Mouse (Mus musculus): ENCODE results near the gene Gm48551. TPM values are rescaled to one million over a fixed set of nuclear protein-coding genes. Genes with fewer than 3 reads are reported as not detected.
A peak's percentile ranks its signal among the peaks of the same experiment; 100 is the strongest.

The Gm48551 gene
- total RNA-seq (2021) (1 to 10 TPM; 1.8 to 2.5 TPM), polyA plus RNA-seq (2012; rRNA removed) (2.9 and 6.7 TPM in 2 replicates)
- long read RNA-seq, partial matches to known transcripts: 0 of 3 reads
- long read RNA-seq, other reads (novel, unspliced or antisense): 3 of 3 reads

DNA sequence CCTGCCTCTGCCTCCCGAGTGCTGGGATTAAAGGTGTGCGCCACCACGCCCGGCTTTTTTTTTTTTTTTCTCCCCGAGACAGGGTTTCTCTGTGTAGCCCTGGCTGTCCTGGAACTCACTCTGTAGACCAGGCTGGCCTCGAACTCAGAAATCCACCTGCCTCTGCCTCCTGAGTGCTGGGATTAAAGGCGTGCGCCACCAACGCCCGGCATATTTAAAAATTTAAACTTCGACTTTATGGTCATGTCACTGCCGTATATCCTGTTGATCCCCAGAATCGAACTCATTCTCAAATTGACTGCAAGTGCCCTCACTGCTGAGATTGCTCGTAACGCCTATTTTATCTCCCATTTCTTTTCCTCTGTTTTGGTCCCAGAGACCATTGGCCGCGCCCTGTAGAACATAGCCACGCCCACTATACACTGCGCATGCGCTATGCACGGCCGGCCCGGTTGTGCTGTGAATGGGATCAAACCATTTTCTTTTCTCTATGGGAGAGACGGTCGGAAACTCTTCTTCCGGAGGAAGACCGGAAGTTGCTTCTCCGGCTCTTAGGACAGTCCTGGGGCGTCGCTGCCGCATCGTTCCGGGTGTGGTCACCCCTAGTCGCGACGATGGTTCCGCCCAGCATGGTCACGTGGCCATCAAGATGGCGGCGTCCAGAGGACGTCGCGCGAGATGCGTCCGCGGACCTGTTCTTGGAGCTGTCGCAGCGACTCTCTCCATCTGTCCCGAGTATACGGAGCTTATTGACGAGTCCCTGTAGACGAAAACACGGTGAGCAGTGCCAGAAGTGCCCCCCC is at the start of gene Gm48551, which contains the start of gene Dohh:
Gene Gm48551, plus strand, starts transcription at position 665 of the 803 bp plus-strand sequence.
Gene Dohh, plus strand, starts transcription at position 627 of the 803 bp plus-strand sequence.
- peak; percentile 97 for DNase-seq

DNA sequence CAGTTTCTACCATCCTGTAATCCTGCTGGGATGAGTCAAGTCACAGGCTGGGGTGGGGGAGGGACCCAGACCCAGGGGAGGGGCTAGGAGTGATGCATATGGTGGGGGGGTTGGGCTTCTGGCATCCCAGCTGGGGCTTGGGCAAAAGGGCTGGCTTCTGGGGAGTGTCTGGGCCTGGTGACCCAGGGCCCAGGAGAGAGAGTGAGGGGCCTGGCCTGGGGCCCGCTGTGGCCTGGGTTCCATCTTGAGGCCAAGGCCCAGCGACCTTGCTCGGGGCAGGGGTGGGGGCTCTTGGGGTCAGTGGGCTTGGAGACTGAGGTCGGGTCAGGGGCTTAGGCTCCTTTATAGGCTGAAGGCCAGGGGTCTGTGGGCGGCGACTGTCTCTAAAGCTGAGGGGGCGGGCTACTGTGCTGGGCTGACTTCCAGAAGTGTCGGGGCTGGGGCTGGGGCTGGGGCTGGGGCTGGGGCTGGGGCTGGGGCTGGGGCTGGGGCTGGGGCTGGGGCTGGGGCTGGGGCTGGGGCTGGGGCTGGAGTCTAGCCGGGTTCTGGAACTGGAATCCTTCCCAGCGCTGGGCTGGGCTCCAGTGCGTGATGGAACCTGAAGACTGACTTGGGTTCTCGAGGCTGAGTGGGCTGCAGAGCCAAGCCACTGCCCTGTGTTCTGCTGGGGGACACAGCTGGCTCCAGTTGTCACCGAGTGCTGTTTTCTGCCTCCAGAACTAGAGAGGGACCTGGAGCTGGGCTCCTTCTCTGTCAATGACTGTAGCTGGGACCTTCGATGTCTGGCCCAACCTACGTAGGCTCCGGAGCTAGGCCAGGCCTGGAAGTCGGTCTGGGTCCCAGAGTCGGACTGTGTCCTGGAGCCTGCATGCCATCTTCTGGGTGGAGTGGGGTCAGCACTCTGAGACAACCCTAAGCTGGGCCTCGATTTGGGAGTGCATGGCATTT is 48.6 kb upstream of the Gm48551 start:
- DNase-seq: no peak

DNA sequence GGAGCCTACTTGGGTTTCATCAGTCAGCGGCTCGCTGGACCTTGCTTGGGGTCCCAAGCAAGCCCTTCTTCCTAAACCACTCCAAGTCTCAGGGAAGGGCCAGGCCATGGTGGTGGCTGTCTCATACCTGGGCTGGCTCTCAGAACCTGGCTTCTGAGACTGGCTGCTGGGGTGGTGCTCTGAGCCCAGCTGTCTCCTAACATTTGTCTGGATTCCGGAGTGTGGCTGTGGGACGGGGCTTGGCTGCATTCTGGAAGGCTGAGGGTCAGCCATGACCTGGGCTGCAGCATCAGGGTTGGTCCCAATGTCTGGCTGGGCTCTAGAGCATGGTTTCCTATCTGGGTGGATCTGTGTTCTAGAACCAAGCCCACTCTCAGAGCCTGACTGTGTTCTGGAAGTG is 47.7 kb upstream of the Gm48551 start:
- DNase-seq: no peak

DNA sequence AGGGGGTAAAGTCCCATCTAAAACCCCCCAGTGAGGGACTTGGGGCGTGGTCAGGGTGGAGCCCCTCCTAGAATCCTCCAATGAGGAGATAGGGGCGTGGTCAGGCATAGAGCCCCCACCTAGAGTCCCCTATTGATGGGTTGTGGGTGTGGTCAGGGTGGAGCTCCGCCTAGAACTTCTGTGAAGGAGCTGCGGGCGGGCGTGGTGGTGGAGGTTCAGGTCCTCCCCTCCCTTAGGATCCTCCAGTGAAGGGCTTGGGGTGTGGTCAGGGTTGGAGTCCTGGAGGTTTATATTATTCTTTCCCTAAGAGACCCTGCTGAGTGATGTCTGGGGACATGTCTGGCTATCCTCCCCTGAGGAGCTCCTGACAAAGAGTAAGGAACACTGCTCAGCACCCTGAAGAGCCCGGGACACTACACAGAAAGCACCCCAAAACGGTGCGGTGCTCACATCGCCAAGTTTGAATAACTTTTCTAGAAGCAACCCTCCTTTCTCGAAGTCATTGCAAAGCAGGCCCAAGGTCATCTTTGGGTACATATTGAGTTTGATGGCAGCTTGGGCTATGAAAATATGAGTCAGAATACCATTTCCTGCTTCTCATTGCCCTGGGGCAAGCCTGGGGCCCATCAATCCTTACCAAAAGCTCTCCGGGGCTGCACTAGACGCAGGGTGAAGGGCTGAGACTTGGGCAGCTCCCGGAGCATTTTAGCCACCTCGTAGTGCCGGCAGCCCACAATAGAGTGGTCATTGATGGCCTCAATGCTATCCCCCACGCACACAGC is 43.5 kb upstream of the Gm48551 start:
- no peak for DNase-seq

DNA sequence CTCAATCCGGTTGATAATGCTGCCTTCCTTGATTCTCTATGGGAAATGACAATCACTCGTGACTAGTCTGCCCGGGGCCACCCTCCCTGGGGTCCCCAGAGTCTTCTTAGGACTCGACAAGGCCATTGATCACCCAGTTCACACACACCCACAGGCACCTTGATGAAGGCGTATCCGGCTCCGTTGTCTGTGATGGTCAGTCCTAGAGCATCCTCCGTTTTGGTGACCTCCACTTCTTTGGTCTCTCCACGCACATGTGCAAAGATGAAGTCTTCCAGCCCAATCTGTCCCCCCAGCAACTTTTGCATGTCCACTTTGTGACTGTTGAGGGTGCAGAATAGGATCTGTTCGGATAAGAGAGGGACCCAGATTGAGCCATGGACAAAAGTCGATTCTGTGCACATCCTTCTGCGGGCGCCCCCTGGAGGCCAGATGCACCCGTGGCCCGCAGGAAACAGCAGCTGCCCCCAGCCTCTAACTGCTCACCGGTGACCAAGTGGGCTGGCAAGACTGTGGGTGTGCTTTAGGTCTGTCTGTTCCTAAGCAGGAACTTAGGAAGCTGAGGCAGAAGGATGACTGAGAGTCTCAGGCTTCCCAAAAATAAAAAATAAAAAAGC is 42.8 kb upstream of the Gm48551 start:
- DNase-seq: peak; percentile 78

DNA sequence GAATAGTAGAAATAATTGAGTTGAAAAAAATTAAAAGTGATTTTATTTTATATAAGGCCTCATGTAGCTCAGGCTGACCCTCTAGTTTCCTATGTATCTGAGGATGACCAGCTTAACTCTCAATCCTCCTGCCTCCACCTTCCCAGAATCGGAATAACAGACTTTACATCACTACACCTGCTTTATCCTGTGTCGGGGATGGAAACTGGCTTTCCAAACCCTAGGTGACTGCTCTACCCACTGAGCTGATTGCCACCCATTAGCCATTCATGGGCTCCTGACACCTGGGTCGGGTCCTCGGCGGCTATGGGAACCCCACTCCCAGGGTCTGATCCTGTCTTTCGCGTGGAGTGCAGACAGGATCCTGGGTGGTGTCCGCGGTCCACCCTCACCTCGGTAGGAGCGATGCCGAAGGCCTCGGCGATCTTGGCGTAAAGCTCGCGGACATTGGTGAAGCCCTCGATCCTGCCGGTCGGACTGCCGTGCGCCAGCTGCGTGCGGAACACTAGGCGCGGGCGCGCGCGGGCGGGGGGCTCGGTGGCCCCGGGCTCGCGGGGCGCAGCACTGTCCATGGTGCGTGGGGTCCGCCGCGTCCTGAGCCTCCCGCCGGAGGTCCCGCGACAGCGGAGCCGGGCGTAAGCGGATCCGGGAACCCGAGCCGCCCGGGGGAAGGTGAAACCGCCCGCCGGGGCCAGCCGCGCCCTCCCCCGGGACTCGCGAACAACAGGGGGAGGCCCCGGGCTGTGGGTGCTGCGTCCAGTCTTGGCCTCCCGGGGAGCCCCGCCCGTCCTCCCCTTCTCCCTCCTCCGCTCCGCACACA is 41.4 kb upstream of the Gm48551 start, which contains the start of gene Gipc3:
Gene Gipc3, minus strand, starts transcription at position 581 of the 820 bp plus-strand sequence.
- peak; percentile 56 for DNase-seq

DNA sequence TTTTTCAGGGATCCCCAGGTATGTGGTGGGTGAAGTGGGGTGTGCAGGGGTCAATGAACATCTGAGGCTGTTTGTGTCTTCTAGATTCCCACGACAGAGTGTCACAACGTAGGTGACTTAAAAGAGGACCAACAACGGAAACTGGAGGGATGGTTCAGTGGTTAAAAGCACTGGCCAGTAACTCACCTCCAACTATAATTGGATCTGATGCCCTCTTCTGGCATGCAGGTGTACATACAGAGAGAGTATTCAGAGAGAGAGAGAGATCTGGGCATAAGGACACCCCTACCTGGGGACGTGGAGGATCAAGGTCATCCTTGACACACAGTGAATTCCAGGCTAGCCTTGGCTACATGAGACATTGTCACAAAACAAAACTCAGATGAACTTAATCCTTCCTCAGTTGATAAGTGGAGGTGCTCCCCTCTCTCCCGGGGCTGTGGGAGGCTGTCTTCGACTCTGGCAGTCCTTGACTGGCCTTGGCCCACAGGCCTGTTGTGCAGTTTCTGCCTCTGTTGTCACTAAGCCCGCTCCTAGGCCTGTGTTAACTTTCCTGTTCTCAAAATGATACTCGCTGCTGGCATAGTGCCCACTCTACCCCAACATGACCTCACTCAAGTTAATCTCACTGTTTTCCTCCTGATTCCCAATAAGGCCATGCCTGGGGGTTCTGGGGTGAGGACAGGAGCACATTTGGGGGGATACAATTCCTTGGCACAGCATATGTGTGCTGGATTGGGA is 39.7 kb upstream of the Gm48551 start:
- peak; percentile 52 for DNase-seq

DNA sequence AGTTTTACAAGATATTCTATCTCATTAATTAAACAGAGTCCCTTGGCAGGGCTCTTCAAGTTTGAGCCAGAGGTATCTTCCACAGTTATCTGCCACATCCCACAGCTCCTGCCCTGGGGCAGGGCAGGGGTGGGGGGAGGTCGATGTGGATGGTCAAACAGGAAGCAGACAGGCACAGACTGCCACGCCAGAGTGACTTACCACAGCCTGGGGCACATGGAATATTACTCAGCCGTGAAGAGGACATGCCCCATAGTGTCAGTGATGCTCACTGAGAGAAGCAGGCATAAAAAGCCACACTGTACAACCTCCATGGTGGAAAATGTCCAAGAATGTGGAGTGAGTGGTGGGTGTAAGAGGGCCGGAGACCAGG is 39.1 kb upstream of the Gm48551 start:
- DNase-seq: no peak

DNA sequence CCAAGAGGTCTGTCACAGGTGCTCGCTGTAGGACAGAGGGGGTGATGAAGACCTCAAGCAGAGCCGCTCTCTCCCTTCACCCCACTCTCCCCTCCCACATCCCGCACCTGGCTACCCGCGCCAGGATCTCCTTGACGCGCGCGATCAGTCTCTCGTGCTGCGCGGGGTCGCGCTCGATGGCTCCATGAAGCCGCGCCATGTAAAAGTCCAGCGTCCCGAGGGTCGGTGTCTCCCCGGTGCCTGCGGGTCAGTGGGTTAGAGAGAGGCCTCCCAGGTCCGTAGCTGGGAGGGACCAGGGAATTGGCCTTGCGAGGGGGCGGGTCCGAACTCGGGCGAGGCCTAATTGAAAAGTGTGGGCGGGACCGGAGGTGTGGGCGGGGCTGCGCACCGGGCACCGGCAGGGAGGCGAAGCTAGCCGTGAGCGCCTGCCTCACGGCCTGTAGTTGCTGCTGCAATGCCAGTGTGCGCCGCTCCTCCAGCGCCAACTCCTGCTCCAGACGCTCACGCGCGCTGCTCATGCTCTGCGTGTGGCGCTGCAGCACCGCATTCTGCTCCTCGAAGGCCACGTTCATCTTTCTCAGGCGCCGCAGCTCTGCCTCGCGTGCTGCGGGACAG is 37.7 kb upstream of the Gm48551 start:
- DNase-seq: peak; percentile 92

DNA sequence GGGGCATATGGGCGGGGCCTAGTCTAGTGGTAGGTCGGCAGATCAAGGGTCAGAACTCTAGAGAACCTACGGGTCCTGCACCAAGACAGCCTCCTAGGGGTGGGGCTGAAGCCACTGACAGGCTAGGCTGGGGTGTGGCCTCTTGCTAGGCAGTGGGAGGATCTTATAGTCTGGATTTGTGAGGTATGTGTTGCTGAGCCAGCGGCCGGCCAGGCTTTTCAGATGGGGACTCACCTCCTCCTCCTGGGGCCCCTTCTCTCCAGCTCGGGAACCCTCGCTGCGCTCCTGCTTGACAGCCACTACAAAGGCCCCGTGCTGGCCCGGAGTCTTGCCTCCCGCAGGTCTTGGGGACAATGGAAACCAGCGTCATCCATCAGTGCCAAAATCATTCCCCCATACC is 35.1 kb upstream of the Gm48551 start:
- DNase-seq: peak; percentile 62

DNA sequence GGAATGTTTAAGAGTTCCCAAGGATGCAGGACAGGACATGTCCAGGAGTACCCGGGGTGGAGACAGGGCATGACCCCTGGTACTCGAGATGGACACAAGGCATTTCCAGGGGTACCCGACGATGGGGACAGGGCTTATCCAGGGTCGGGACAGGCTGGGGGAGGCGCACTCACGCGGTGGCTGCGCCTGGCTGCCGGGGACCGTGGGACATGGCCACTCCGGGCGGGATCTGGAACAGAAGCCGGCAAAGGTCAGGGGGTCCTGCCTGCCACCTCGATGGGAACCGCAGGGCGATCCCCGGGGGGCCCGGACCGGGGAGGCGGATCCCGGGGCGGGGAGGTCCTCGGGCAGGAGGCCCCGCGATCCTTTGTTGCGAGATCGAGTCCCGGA is 34.3 kb upstream of the Gm48551 start:
- no peak for DNase-seq

DNA sequence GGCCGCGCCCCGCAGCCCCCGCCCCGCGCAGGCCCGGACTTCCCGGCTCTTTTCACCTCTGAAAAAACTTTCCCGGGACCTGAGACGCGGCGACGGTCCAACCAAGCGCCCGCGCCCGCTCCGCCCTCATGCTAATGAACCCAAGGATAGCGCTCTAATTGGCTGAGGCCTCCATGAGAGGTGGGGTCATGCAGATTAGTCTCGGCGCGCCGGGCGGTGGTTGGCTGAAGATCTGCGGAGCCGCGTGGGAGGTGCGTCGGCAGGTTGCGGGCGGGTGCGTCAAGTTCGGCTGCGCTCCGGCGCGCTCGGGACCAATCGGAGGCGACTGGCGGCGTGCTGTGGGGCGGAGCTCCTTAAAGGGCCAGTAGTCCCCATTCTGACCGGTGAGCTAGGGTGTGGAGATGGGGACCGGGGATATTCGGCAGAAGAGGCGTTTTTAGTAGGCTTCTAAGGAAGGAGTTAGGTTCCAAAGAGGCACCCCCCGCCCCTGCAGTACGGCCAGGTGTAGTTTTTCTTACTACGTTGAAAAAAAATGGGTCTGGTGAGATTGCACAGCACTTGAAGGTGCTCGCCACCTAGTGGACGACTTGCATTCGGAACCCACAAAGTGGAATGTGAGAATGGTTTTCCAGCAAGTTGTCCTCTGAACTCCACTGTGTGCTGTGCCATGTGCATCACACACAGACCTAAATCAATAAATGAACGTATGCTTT is 33.8 kb upstream of the Gm48551 start, which contains the start of gene Hmg20b:
Gene Hmg20b, minus strand, starts transcription at position 130 of the 713 bp plus-strand sequence.
- DNase-seq: peak; percentile 100

DNA sequence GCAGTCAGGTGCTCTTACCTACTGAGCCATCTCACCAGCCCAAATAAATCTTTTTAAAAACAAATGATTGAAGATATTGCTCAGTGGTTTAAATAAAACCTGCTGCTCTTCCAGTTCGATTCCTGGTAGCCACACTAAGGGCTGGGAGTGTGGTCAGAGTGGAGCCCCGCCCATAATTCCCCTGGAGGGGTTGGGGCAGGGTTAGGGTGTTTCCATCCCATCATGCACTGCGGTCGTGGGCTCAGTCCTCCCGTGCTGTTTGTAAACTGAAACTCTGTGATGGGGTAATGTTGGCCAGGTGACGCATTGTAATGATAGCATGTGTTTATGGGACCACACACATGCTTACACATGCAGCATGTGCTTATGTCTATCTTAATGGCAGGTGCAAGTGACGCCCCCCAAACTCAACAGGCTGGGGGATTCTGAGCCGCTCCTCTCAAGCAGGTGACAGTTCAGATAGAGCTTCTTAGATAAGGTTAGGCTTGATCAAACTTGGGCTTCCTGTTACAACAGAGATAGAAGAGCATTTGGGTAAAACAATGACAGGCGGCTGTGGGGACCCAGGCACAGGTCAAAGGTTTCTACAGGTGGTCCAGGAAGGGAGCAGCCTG is 32.5 kb upstream of the Gm48551 start:
- DNase-seq: no peak

DNA sequence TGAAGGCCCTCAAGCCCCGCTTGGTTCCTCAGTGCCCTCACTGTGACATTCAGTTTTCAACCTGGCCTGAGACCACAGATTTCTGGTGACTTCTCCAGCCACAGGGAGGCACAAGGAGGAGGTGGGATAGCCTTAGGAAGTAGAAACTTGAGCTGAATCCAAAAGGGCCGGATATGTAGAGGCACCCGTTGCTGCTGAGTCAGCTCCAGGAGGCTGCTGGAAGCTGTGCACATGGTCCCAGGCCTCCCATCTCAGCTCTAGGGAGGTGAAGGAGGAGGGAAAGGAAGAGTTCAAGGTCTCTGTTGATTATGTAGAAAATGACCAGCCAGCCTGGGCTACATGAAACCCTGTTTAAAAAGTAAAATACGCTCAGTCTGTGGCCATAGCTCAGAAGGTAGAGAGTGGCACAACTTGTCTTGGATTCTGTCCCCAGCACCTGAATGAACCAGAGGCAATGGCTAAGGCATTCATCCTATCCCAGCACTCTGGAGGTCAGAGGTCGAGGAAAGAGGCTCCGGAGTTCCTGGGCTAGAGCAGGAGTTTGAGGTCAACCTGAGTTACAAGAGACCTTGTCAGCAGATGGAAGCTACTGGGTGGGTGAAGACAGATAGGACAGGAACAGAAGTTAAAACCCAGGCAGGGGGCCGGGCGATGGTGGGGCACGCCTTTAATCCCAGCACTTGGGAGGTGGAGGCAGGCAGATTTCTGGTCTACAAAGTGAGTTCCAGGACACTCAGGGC is 29.4 kb upstream of the Gm48551 start:
- DNase-seq: no peak

DNA sequence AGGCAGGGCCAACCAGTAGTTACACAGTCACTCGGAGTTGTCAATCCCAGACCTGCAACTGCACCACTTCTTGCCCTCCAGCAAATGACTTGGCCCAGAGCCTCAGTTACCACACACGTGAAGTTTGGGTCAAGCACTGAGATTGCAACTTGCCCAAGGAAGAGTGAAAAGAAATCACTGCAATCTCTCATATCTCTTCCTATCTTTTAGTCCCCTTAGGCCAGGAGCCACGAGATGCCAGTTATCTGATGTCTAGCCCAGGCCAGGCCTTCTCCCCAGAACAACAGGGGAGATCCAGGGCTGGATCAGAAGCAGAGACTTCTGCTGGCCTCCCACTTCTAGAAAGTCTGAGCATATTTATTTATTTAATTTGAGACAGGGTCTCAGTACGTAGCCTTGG is 28.7 kb upstream of the Gm48551 start:
- no peak for DNase-seq

DNA sequence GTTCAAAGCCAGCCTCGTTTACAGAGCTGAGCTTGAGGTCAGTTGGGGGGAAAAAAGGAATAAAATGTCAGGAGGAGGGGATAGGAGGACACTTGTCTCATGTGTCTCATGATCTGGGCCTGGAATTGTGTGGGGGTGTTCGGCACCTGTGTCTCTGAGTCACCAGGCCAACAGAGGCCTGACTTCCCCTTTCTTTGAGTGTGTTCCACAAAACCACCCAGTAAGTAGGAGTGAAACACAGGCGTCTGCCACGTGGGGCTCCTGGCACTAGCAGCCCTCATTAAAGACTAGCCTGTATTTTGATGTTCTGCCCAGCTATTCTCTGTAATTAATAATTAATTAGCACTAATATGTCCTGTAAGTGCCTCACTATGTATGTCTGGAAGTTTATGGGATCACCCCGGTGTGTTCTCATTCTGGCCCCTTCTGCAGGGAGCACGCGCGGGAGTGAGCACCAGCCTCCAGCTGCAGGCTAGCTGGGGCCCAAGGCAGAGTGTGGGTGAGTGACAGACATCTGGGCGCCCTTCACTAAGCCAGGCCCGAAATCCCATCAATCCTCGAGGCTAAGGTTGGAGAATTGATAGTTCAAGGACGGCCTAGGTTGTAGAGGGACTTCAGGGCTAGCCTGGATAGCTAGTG is 27.8 kb upstream of the Gm48551 start:
- no peak for DNase-seq

All from adrenal gland, adult 2 months (tissue).